Mouse (Mus musculus) heart, adult 9 months (tissue): ENCODE measurements around the gene Dnah10.
A peak's percentile ranks its signal among the peaks of the same experiment; 100 is the strongest.
"Not testable (repeated sequence)": the region's sequence is repeated elsewhere in the genome, so short reads cannot be mapped to it uniquely, and the experiment has no call there.

ENCODE experiments used
- DNase-seq, 2 experiments: peaks; one replicate each; pipeline ENCODE4 v3.0.0; 2022; ENCODE audit warnings: low spot score in 2 of 2

Dnah10 gene

GRCm38 (mm10) chr5:124724997-124725396 is at the start of gene Dnah10:
Gene Dnah10, plus strand, starts transcription at chr5:124725085.
- DNase-seq: no peak

GRCm38 (mm10) chr5:124713741-124714140 is 11.1 kb upstream of the Dnah10 start:
- DNase-seq: no peak

GRCm38 (mm10) chr5:124715135-124715534 is 9.8 kb upstream of the Dnah10 start:
- peak; percentile 36 to 38 for DNase-seq

GRCm38 (mm10) chr5:124717969-124718368 is 6.9 kb upstream of the Dnah10 start:
- DNase-seq: no peak

- DNase-seq: no peak
Measured at GRCm38 (mm10) chr5:124718396-124718795, 6.5 kb upstream of the Dnah10 start.

GRCm38 (mm10) chr5:124723125-124723524 is 1.8 kb upstream of the Dnah10 start:
- DNase-seq: no peak

GRCm38 (mm10) chr5:124729662-124730206 is 4.8 kb downstream of the Dnah10 start:
- DNase-seq: no peak

GRCm38 (mm10) chr5:124733961-124734360 is 9.1 kb downstream of the Dnah10 start:
- no peak for DNase-seq

GRCm38 (mm10) chr5:124741898-124742599 is 17.2 kb downstream of the Dnah10 start:
- no peak for DNase-seq

GRCm38 (mm10) chr5:124743841-124744240 is 19.0 kb downstream of the Dnah10 start:
- DNase-seq: no peak

GRCm38 (mm10) chr5:124746220-124746619 is 21.3 kb downstream of the Dnah10 start:
- DNase-seq: no peak

- no peak for DNase-seq
Measured at GRCm38 (mm10) chr5:124748296-124748695, 23.4 kb downstream of the Dnah10 start.

- no peak for DNase-seq
Measured at GRCm38 (mm10) chr5:124751656-124752055, 26.8 kb downstream of the Dnah10 start.

- no peak for DNase-seq
Measured at GRCm38 (mm10) chr5:124761011-124761410, 36.1 kb downstream of the Dnah10 start.

- DNase-seq: no peak
Measured at GRCm38 (mm10) chr5:124761787-124762186, 36.9 kb downstream of the Dnah10 start.

GRCm38 (mm10) chr5:124774552-124774951 is 49.7 kb downstream of the Dnah10 start:
- no peak for DNase-seq

GRCm38 (mm10) chr5:124776289-124776688 is 51.4 kb downstream of the Dnah10 start:
- not testable (repeated sequence) for DNase-seq

GRCm38 (mm10) chr5:124777178-124777709 is 52.4 kb downstream of the Dnah10 start:
- peak in 1 of 2 experiments; percentile 3 for DNase-seq

GRCm38 (mm10) chr5:124779926-124780325 is 55.0 kb downstream of the Dnah10 start:
- no peak for DNase-seq

GRCm38 (mm10) chr5:124781696-124782095 is 56.8 kb downstream of the Dnah10 start:
- no peak for DNase-seq

GRCm38 (mm10) chr5:124785650-124786049 is 60.8 kb downstream of the Dnah10 start:
- no peak for DNase-seq

GRCm38 (mm10) chr5:124792112-124792511 is 67.2 kb downstream of the Dnah10 start:
- no peak for DNase-seq

GRCm38 (mm10) chr5:124809708-124810366 is 85.0 kb downstream of the Dnah10 start:
- DNase-seq: peak; percentile 42 to 60
